Mouse (Mus musculus): Measurements from ENCODE around the gene Tmem176b.
"Not testable (repeated sequence)": the region's sequence is repeated elsewhere in the genome, so short reads cannot be mapped to it uniquely, and the experiment has no call there.

Tmem176b gene

GRCm38 (mm10) chr6:48840371-48840969 is 826 bp downstream of the Tmem176b start, which contains the start of gene Tmem176a:
Gene Tmem176a, plus strand, starts transcription at chr6:48840919.
- DNase-seq: peak; percentile 33

GRCm38 (mm10) chr6:48838321-48839080 is 2.8 kb downstream of the Tmem176b start:
- no peak for DNase-seq

GRCm38 (mm10) chr6:48837516-48837915 is 3.8 kb downstream of the Tmem176b start:
- no peak for DNase-seq

- no peak for DNase-seq
Observed at GRCm38 (mm10) chr6:48836146-48836545, 5.2 kb downstream of the Tmem176b start.

- no peak for DNase-seq
Observed at GRCm38 (mm10) chr6:48835241-48835640, 6.1 kb downstream of the Tmem176b start.

- no peak for DNase-seq
Observed at GRCm38 (mm10) chr6:48833515-48833914, 7.8 kb downstream of the Tmem176b start.

- DNase-seq: no peak
Observed at GRCm38 (mm10) chr6:48832426-48832825, 8.9 kb downstream of the Tmem176b start.

- no peak for DNase-seq
Observed at GRCm38 (mm10) chr6:48831141-48831540, 10.2 kb downstream of the Tmem176b start.

GRCm38 (mm10) chr6:48830241-48830640 is 11.1 kb downstream of the Tmem176b start:
- no peak for DNase-seq

GRCm38 (mm10) chr6:48829651-48830050 is 11.6 kb downstream of the Tmem176b start:
- DNase-seq: no peak

GRCm38 (mm10) chr6:48828976-48829375 is 12.3 kb downstream of the Tmem176b start:
- no peak for DNase-seq

GRCm38 (mm10) chr6:48825016-48825415 is 16.3 kb downstream of the Tmem176b start:
- DNase-seq: no peak

GRCm38 (mm10) chr6:48821991-48822785 is 19.1 kb downstream of the Tmem176b start:
- DNase-seq: not testable (repeated sequence)

- DNase-seq: peak; percentile 82
Observed at GRCm38 (mm10) chr6:48817815-48818214, 23.5 kb downstream of the Tmem176b start.

- DNase-seq: peak; percentile 20
Observed at GRCm38 (mm10) chr6:48815013-48815412, 26.3 kb downstream of the Tmem176b start.

- DNase-seq: no peak
Observed at GRCm38 (mm10) chr6:48809494-48810219, 31.6 kb downstream of the Tmem176b start.

- no peak for DNase-seq
Observed at GRCm38 (mm10) chr6:48806746-48807145, 34.5 kb downstream of the Tmem176b start.

- no peak for DNase-seq
Observed at GRCm38 (mm10) chr6:48804346-48804745, 37.0 kb downstream of the Tmem176b start.

GRCm38 (mm10) chr6:48803406-48804051 is 37.8 kb downstream of the Tmem176b start:
- no peak for DNase-seq

GRCm38 (mm10) chr6:48801897-48802296 is 39.4 kb downstream of the Tmem176b start:
- DNase-seq: no peak

GRCm38 (mm10) chr6:48787867-48788266 is 53.4 kb downstream of the Tmem176b start:
- DNase-seq: no peak

GRCm38 (mm10) chr6:48785601-48786000 is 55.7 kb downstream of the Tmem176b start:
- no peak for DNase-seq

Data from thymus, postnatal 4 days (tissue).